Mouse (Mus musculus) heart, embryonic 10.5 days (tissue): ENCODE measurements at regions not wholly inside any gene's neighbourhood (a gene's known extent, or its start where the extent isn't known, plus 50 kb on each side); places are given as distances from the start of the nearest gene placed in this dataset.

Experiments
- DNase-seq: peaks from one replicate; pipeline ENCODE4 v3.0.0-alpha.2; 2017; ENCODE audit warnings: low spot score
- H3K27ac ChIP-seq: fragments of 300-500 bp; sonication (generic); 2 replicates; pipeline ENCODE4 v1.5.1; 2016; ENCODE audit warnings: mild to moderate bottlenecking
- H3K27me3 ChIP-seq: fragments of 300-500 bp; sonication (generic); 2 replicates; pipeline ENCODE4 v1.6.1; 2016; ENCODE audit warnings: mild to moderate bottlenecking; ENCODE audit not compliant: poor library complexity, insufficient read depth, severe bottlenecking
- H3K36me3 ChIP-seq: fragments of 300-500 bp; sonication (generic); 2 replicates; pipeline ENCODE4 v1.6.1; 2016; ENCODE audit warnings: mild to moderate bottlenecking, moderate library complexity
- H3K4me1 ChIP-seq: fragments of 300-500 bp; sonication (generic); 2 replicates; pipeline ENCODE4 v1.6.1; 2016; ENCODE audit warnings: mild to moderate bottlenecking
- H3K4me3 ChIP-seq: fragments of 300-500 bp; sonication (generic); 2 replicates; pipeline ENCODE4 v1.5.1; 2016; ENCODE audit warnings: mild to moderate bottlenecking, moderate library complexity
- H3K9me3 ChIP-seq: fragments of 300-500 bp; sonication (generic); 2 replicates; pipeline ENCODE4 v1.6.1; 2016; ENCODE audit warnings: mild to moderate bottlenecking, moderate library complexity
- WGBS: fragments of 180-500 bp; shearing (Covaris S2); methylation state at CpG from one replicate; pipeline ENCODE4 v1.1.7; 2016; 5-methylcytosine and 5-hydroxymethylcytosine counted together

GRCm38 (mm10) chr2:117901311-117901710 lies 210.4 kb upstream of the Thbs1 start:
- Histone ChIP-seq H3K4me3 (no peak overlapping the region), H3K4me1 (no peaks in the 10 kb centered on the region), H3K27ac (no peak overlapping the region), H3K27me3 (no peaks in the 10 kb centered on the region), H3K9me3 (no peaks in the 10 kb centered on the region), H3K36me3 (no peaks in the 10 kb centered on the region)
- WGBS, result 87% methylated on average over 2 of the region's 2 CpGs
- no peak for DNase-seq

- Histone ChIP-seq H3K27me3 (no peaks in the 10 kb centered on the region), H3K36me3 (no peaks in the 10 kb centered on the region), H3K27ac (no peak overlapping the region), H3K4me3 (no peak overlapping the region), H3K9me3 (no peaks in the 10 kb centered on the region), H3K4me1 (no peaks in the 10 kb centered on the region)
- DNase-seq, result no peak
- 77% methylated on average over 5 of the region's 5 CpGs for WGBS
Measured at GRCm38 (mm10) chr2:117902837-117903236, 208.8 kb upstream of the Thbs1 start.

GRCm38 (mm10) chr2:117903705-117904104 lies 208.0 kb upstream of the Thbs1 start:
- Histone ChIP-seq H3K4me1 (no peaks in the 10 kb centered on the region), H3K27ac (no peak overlapping the region), H3K4me3 (no peak overlapping the region), H3K9me3 (no peaks in the 10 kb centered on the region), H3K36me3 (no peaks in the 10 kb centered on the region), H3K27me3 (no peaks in the 10 kb centered on the region)
- no peak for DNase-seq
- WGBS, result 78% methylated on average over 2 of the region's 2 CpGs

GRCm38 (mm10) chr2:117906509-117906908 lies 205.2 kb upstream of the Thbs1 start:
- DNase-seq, result no peak
- no peaks in the 10 kb centered on the region for H3K9me3 ChIP-seq
- H3K4me1 ChIP-seq, result no peaks in the 10 kb centered on the region
- no peak overlapping the region for H3K27ac ChIP-seq
- H3K4me3 ChIP-seq, result no peak overlapping the region
- 78% methylated on average over 2 of the region's 2 CpGs for WGBS
- H3K36me3 ChIP-seq, result no peaks in the 10 kb centered on the region
- no peaks in the 10 kb centered on the region for H3K27me3 ChIP-seq

GRCm38 (mm10) chr2:117910781-117911180 lies 200.9 kb upstream of the Thbs1 start:
- no peaks in the 10 kb centered on the region for H3K9me3 ChIP-seq
- no peak for DNase-seq
- H3K36me3 ChIP-seq, result no peaks in the 10 kb centered on the region
- no peaks in the 10 kb centered on the region for H3K27me3 ChIP-seq
- H3K27ac ChIP-seq, result no peak overlapping the region
- WGBS, result 61% methylated on average over 1 of the region's 1 CpGs
- no peak overlapping the region for H3K4me3 ChIP-seq
- no peaks in the 10 kb centered on the region for H3K4me1 ChIP-seq

- Histone ChIP-seq H3K4me1 (no peaks in the 10 kb centered on the region), H3K36me3 (no peaks in the 10 kb centered on the region), H3K27ac (no peak overlapping the region), H3K4me3 (no peak overlapping the region), H3K27me3 (no peaks in the 10 kb centered on the region), H3K9me3 (no peaks in the 10 kb centered on the region)
- WGBS, result 75% methylated on average over 2 of the region's 2 CpGs
- no peak for DNase-seq
Measured at GRCm38 (mm10) chr2:117912722-117913121, 199.0 kb upstream of the Thbs1 start.

- H3K4me3 ChIP-seq, result no peak overlapping the region
- DNase-seq, result no peak
- no peaks in the 10 kb centered on the region for H3K9me3 ChIP-seq
- 88% methylated on average over 4 of the region's 4 CpGs for WGBS
- H3K36me3 ChIP-seq, result no peaks in the 10 kb centered on the region
- H3K27me3 ChIP-seq, result no peaks in the 10 kb centered on the region
- no peaks in the 10 kb centered on the region for H3K4me1 ChIP-seq
- H3K27ac ChIP-seq, result no peak overlapping the region
Measured at GRCm38 (mm10) chr2:117913846-117914245, 197.8 kb upstream of the Thbs1 start.

GRCm38 (mm10) chr2:117915821-117916220 lies 195.9 kb upstream of the Thbs1 start:
- H3K4me1 ChIP-seq, result no peaks in the 10 kb centered on the region
- no peak overlapping the region for H3K27ac ChIP-seq
- H3K4me3 ChIP-seq, result no peak overlapping the region
- H3K27me3 ChIP-seq, result no peaks in the 10 kb centered on the region
- H3K9me3 ChIP-seq, result no peaks in the 10 kb centered on the region
- 75% methylated on average over 2 of the region's 2 CpGs for WGBS
- DNase-seq, result no peak
- no peaks in the 10 kb centered on the region for H3K36me3 ChIP-seq

GRCm38 (mm10) chr2:117917181-117917580 lies 194.5 kb upstream of the Thbs1 start:
- no peak for DNase-seq
- no peaks in the 10 kb centered on the region for H3K9me3 ChIP-seq
- no peak overlapping the region for H3K4me3 ChIP-seq
- H3K27me3 ChIP-seq, result no peaks in the 10 kb centered on the region
- 76% methylated on average over 3 of the region's 3 CpGs for WGBS
- no peaks in the 10 kb centered on the region for H3K4me1 ChIP-seq
- H3K27ac ChIP-seq, result no peak overlapping the region
- H3K36me3 ChIP-seq, result no peaks in the 10 kb centered on the region

- H3K4me3 ChIP-seq, result no peak overlapping the region
- H3K9me3 ChIP-seq, result no peaks in the 10 kb centered on the region
- H3K27me3 ChIP-seq, result no peaks in the 10 kb centered on the region
- H3K36me3 ChIP-seq, result no peaks in the 10 kb centered on the region
- no peak overlapping the region for H3K27ac ChIP-seq
- H3K4me1 ChIP-seq, result no peaks in the 10 kb centered on the region
- 70% methylated on average over 5 of the region's 5 CpGs for WGBS
- no peak for DNase-seq
Measured at GRCm38 (mm10) chr2:117924877-117925276, 186.8 kb upstream of the Thbs1 start.

- Histone ChIP-seq H3K27ac (no peak overlapping the region), H3K9me3 (no peaks in the 10 kb centered on the region), H3K4me1 (no peaks in the 10 kb centered on the region), H3K27me3 (no peaks in the 10 kb centered on the region), H3K4me3 (no peak overlapping the region), H3K36me3 (no peaks in the 10 kb centered on the region)
- WGBS, result 91% methylated on average over 5 of the region's 5 CpGs
- no peak for DNase-seq
Measured at GRCm38 (mm10) chr2:117925412-117925811, 186.3 kb upstream of the Thbs1 start.

GRCm38 (mm10) chr2:117928062-117928461 lies 183.6 kb upstream of the Thbs1 start:
- Histone ChIP-seq H3K4me3 (no peak overlapping the region), H3K9me3 (no peaks in the 10 kb centered on the region), H3K36me3 (no peaks in the 10 kb centered on the region), H3K27me3 (no peaks in the 10 kb centered on the region), H3K27ac (no peak overlapping the region), H3K4me1 (no peaks in the 10 kb centered on the region)
- no peak for DNase-seq
- WGBS, result 67% methylated on average over 6 of the region's 6 CpGs

- DNase-seq, result no peak
- no peaks in the 10 kb centered on the region for H3K36me3 ChIP-seq
- no peak overlapping the region for H3K27ac ChIP-seq
- 84% methylated on average over 1 of the region's 1 CpGs for WGBS
- H3K4me1 ChIP-seq, result no peaks in the 10 kb centered on the region
- H3K27me3 ChIP-seq, result no peaks in the 10 kb centered on the region
- H3K9me3 ChIP-seq, result no peaks in the 10 kb centered on the region
- no peak overlapping the region for H3K4me3 ChIP-seq
Measured at GRCm38 (mm10) chr2:117929586-117929985, 182.1 kb upstream of the Thbs1 start.

GRCm38 (mm10) chr2:117930895-117931537 lies 180.7 kb upstream of the Thbs1 start:
- no peak overlapping the region for H3K4me3 ChIP-seq
- H3K9me3 ChIP-seq, result no peaks in the 10 kb centered on the region
- no peaks in the 10 kb centered on the region for H3K4me1 ChIP-seq
- H3K36me3 ChIP-seq, result no peaks in the 10 kb centered on the region
- 75% methylated on average over 3 of the region's 3 CpGs for WGBS
- no peak overlapping the region for H3K27ac ChIP-seq
- no peaks in the 10 kb centered on the region for H3K27me3 ChIP-seq
- no peak for DNase-seq
